Mouse (Mus musculus) liver, adult (tissue): ENCODE data around the gene Mmp8.

ENCODE experiments used
- GATA4 ChIP-seq: IDR thresholded peaks from 2 replicates; pipeline ENCODE4 v1.6.1; 2014; ENCODE audit warnings: mild to moderate bottlenecking, low read length; ENCODE audit not compliant: insufficient replicate concordance

The Mmp8 gene

DNA sequence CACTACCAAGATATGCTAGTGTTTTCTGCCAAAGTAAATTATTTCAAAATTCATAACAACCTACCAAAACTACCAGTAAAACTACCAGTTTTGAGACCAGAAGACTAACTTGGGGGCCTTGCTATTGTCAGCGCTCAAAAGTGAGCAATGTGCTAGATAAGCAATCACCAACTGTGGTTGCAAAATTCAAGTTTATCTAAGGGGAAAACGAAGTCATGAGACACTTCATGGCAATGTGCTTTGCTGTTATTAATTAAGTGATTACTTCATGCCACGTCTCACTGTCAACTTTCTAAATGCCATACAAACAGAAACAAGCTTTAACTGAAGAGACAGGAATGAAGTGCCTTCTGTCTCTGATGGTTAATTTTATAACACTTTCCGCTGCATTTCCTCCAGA is 12.9 kb downstream of the Mmp8 start, which contains the start of gene Mmp27:
TSS of gene Mmp27 (plus strand) at position 235 of the 400 bp plus-strand sequence.
- no peak for TF ChIP-seq GATA4

DNA sequence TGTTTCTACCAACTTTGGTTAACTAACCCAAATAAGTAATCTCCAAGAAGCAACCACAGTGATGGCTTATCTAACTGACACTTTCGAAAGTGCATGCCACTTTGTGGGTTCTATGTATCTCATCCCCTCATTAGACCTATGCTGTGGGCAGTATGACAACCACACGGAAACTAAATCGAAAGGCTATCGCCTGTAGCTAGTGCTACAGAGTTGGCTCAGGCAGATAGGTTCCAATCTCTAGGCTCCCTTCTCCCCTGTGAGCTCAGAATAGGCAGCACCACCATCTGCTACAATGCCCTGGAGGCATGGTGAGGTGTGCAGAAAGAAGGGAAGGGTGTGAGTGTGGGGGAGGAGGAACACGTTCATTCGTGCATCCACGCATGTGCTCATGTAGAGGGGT is 13.9 kb downstream of the Mmp8 start:
- no peak for TF ChIP-seq GATA4

DNA sequence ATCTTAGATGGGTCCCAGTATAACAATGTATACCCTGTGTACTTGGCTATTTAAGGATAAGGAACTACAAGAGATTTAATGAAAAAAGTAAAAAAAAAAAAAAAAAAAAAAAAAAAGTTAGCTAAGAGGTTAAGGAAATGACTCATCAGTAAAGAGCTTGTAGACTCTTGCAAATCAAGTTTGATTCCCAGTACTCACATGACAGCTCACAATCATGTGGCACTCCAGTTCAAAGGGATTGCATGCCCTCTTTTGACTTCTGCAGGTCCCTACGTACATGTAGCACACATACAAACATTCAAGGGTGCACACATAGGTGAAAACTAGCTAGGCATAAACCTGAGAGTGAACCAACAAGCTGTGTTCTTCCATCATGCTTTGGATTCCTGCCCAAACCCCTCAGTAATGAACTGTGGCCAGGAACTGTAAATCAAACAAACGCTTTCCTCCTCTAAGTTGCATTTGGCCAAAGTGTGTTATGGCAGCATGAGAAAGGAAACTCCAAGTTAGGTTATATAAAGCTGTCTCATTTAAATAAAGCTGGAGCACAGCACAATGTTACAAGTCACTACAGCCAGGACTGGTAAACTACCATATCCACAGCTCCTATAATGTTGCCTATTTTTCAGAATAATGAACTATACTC is 14.5 kb downstream of the Mmp8 start:
- no peak for TF ChIP-seq GATA4

DNA sequence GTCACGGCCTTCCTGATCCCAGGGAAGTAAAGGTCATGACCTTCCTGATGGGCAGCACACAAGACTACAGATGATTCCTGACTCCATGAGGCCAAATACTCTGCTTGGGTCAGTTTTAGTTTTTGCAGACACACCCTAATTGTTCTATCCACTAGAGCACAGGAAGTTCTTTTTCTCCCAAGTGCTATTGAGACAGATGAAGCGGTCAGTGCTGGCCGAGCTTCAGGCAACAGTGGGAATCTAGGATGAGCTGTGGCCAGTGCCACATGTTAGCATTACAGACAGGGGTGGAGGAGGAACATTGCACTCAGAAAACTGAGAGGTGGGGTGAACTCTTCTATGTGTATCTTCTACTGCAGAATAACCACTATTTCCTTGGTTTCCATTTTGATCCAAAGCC is 17.3 kb downstream of the Mmp8 start:
- TF ChIP-seq GATA4 = no peak

DNA sequence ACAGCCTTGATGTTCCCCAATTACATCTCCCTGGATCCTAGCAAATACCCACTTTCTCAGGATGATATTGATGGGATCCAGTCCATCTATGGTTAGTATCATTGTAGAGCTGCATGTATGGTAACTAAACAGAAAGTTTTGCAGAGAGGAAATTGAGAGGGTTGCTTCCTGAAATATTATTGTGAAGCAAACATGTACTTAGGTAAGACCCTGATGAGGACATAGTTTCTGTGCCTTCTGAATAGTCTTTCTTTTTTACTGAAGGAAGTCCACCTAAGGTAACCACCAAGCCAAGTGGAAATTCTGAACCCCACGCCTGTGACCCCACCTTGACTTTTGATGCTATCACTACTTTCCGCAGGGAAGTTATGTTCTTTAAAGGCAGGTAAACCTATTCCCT is 19.1 kb downstream of the Mmp8 start:
- no peak for TF ChIP-seq GATA4

DNA sequence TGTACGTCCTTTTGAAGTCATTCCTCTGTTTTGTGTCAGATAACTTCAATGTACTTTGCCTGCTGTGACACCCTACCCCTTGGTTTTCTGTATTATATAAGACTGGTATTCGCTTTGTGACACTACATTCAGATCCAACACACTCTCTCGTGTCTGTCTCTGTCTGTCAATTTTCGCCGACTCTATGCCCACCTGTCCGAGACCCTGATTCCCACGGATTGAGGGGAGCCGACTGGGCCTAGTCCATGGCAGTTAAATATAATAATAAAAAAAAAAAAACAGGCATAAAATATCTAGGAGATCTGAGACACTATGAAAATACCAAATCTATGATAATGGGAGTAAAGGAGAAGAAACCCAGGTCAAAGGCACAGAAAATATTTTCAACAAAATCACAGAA is 31.8 kb downstream of the Mmp8 start:
- no peak for TF ChIP-seq GATA4

DNA sequence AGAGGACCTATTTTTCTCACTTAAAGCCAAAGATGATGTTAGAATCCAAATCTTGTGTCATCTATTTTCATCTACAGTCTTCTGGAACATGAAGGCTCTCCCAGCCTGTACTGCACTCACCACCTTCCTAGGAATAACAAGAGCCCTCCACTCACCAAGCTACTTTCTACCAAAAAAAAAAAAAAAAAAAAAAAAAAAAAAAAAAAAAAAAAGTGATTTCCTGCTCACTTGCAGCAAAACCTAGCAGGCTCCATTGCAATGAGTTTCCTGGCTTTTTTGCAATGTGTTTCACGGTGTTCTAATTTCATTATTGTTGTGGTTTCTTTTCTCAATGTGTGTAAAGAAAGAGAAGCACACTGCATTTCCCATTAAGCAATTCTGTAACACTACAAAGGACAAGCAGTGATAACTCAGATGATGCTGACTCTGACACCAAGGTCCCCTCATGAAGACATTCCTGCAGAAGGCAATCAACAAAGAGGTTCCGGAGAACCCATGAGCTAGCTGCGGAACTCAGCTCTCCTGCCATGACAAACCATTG is 35.1 kb downstream of the Mmp8 start:
- TF ChIP-seq GATA4 = no peak

DNA sequence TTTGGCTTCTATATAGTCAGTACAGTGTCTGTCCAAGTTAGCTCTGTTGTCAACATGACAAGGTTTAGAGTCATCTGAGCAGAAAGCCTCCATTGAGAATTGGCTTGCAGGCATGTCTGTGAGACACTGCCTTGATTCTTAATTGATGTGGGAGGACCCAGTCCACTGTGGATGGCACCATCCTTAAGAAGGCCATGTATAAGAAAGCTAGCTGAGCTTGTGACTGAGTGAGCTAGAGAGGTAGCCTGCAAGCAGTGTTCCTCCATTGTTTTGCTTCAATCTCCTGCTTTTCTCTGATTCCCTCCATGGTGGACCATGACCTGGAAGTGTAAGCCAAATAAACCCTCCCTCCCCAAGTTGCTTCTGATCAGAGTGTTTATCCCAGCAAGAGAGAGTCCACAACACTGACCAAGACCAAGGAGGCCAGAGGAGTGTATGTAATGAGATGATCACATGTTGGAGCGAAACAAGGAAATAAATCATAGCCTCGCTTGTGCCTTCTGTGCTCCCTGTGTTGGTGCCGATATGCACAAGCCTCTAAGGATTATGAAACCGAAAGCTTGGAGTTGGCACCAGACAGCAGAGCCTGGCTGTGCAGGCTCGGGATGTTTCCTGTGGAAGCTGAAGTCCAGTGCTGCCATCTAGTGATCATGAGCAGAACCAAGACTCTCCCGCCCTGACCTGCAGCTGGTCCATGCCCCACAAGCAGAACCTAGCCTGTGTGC is 36.7 kb downstream of the Mmp8 start:
- no peak; the same call in 1 of the 2 replicates for TF ChIP-seq GATA4

DNA sequence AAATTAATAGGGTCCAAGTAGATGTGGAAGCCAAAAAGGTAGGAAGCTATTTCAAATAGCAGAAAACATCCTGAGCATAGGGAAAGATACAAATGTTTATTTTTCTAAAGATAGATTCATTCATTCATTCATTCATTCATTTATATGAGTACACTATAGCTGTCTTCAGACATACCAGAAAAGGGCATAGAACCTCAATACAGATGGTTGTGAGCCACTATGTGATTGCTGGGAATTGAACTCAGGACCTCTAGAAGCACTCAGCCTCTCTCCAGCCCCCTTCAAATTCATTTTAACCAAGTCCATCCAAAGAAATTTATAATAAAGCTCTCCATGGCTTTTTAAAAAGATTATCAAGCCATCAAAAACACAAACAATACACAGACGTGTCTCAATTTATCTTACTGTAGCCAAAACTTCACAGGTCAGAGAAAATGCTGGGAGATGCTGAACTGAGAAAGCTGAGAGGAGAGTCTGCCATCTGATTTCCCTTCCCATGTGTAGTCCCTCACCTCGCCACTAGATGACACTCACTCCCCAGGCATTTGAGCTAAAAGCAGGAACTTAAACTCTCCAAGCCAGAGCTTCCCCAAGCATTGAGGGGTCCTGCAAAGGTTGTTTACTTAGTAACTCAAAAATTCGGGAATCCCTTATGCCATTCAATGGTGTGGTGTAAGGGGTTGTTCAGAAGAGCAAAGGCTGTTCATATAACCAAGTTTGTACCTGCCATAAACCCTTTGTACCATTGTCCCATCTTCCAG is 44.9 kb downstream of the Mmp8 start:
- TF ChIP-seq GATA4 = no peak

DNA sequence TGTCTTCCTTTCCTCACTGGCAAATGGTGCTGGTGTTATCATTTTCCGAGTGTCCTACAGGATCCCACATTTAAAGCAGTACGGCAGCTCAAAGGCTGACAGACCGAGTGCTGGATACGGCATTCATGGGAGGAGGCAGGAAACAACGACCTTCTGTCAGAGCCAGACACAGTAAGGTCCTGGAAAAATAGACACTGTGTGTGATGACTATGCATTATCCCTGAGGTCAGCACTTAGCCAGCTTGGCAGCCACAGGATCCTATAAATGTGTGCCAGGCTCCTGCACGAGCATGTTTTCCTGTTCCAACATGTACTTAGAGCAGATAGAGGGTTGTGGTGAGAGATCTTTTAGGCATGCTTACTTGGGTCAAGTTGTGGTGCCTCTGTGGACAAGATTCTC is 45.7 kb downstream of the Mmp8 start:
- TF ChIP-seq GATA4 = no peak

DNA sequence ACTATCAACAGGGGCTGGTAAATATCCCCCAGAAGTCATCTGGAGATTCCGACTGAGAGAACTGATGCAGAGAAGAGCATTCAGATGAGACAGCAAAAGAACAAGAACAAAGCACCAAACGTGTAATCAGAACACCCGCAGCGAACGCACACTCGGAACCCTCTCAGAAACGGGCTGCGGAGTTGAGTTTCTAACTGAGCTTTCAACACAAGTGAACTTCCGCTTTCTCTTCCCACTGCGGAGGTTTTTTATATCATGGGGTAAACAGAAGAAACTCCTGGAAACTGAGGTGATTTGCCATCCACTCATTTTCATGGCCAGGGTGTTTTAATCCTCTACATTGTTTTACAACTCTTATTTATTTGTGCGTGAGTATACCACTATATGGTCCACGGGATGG is 47.4 kb downstream of the Mmp8 start:
- TF ChIP-seq GATA4 = no peak
